ENCODE assay signal across 7 mouse cellular contexts in the genomic region with DNA sequence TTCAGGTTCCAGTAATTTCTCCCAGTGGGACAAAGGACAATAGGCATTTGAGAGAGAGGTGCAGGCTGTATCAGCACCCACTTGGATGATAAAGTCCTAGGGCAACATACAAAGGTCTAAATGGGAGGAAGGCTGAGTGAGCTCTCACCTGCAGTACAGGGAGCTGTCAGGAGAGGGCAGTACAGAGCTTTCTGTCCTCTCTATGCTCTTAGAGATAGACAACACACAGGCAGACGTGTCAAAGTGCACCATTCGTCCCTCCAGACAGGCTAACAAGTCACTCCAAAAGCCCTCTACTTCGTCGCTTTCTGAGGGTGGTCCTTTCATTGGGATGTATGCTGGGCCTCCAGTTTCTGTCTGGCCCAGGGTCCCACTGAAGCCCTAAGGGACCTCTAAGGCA.
DNase-seq lines count a peak whose midpoint lies in the region; ATAC-seq and TF ChIP-seq lines count a peak whose summit lies in the region.

No protein-coding gene starts in this region.

- no peak overlapping the region for H3K9ac ChIP-seq in kidney, postnatal 0 days (ENCODE audit: low read depth, low read length)
- no peak overlapping the region for H3K9ac ChIP-seq in kidney, embryonic 16.5 days (replicated peaks; ENCODE audit: low read length)
- H3K9ac ChIP-seq in ES-E14 (ENCODE audit: insufficient read depth, low read depth, low read length, poor library complexity, severe bottlenecking), result no peak overlapping the region
- no peak overlapping the region for H3K9ac ChIP-seq in limb, embryonic 14.5 days (ENCODE audit: low read depth, low read length, severe bottlenecking)

- no peaks in the 10 kb centered on the region for H3K9me3 ChIP-seq in kidney, postnatal 0 days (replicated peaks; ENCODE audit: low read length)
- H3K9me3 ChIP-seq in kidney, embryonic 16.5 days (ENCODE audit: low read length), result no peaks in the 10 kb centered on the region
- H3K9me3 ChIP-seq in ES-E14 (ENCODE audit: control insufficient read depth, insufficient read depth, low read depth, low read length), result no peaks in the 10 kb centered on the region
- no peaks in the 10 kb centered on the region for H3K9me3 ChIP-seq in limb, embryonic 14.5 days (ENCODE audit: control insufficient read depth, low read length)

- in situ Hi-C loops in ES-E14 (cut with MboI; ENCODE audit: low sequenced_read_pairs in 2 of 2, unreplicated experiment in 2 of 2), result no loop called here

- H3K27me3 ChIP-seq in kidney, postnatal 0 days (ENCODE audit: insufficient read depth, low read length), result no peaks in the 10 kb centered on the region
- no peaks in the 10 kb centered on the region for H3K27me3 ChIP-seq in kidney, embryonic 16.5 days (ENCODE audit: insufficient read depth, low read length)
- H3K27me3 ChIP-seq in limb, embryonic 14.5 days (ENCODE audit: control insufficient read depth, insufficient read depth, low read length), result no peaks in the 10 kb centered on the region

- H3K36me3 ChIP-seq in kidney, postnatal 0 days (ENCODE audit: insufficient read depth, low read length), result no peaks in the 10 kb centered on the region
- H3K36me3 ChIP-seq in kidney, embryonic 16.5 days (ENCODE audit: insufficient read depth, low read length), result no peaks in the 10 kb centered on the region
- H3K36me3 ChIP-seq in ES-E14 (ENCODE audit: control insufficient read depth, insufficient read depth, low read length, poor library complexity, severe bottlenecking), result no peaks in the 10 kb centered on the region
- H3K36me3 ChIP-seq in limb, embryonic 14.5 days (ENCODE audit: control insufficient read depth, insufficient read depth, low read length), result peaks cover 3% of the 10 kb centered on the region; the same call in 1 of the 2 replicates

- TF ChIP-seq CTCF in kidney, postnatal 0 days (IDR thresholded peaks at IDR 0.05; ENCODE audit: low read depth), result peak; percentile 68

- no peak; the same call in 1 of the 2 replicates for ATAC-seq in kidney, postnatal 0 days (replicated peaks; ENCODE audit: low FRiP score, low read depth)
- no peak for ATAC-seq in kidney, embryonic 16.5 days (ENCODE audit: low FRiP score, low TSS enrichment)
- ATAC-seq in limb, embryonic 14.5 days (ENCODE audit: low FRiP score, low read depth), result no peak

- H3K27ac ChIP-seq in kidney, postnatal 0 days, result no peak overlapping the region
- H3K27ac ChIP-seq in kidney, embryonic 16.5 days (ENCODE audit: low read length), result no peak overlapping the region
- H3K27ac ChIP-seq in ES-E14 (ENCODE audit: insufficient read depth, low read depth, low read length, poor library complexity, severe bottlenecking), result no peak overlapping the region
- H3K27ac ChIP-seq in limb, embryonic 14.5 days (replicated peaks; ENCODE audit: low read depth, low read length), result no peak overlapping the region

- 30% methylated on average over 4 of the region's 4 CpGs for WGBS in kidney, postnatal 0 days
- WGBS in kidney, embryonic 16.5 days, result 26% methylated on average over 4 of the region's 4 CpGs
- 30% methylated on average over 4 of the region's 4 CpGs for WGBS in limb, embryonic 14.5 days

- TF ChIP-seq POLR2A in limb, embryonic 14.5 days (IDR thresholded peaks at IDR 0.05; ENCODE audit: borderline replicate concordance, extremely low read depth, insufficient read depth, insufficient read length), result no peak

- peak; percentile 27 for DNase-seq in kidney, postnatal 0 days (ENCODE audit: low spot score)
- peak; percentile 73 for DNase-seq in ES-E14 (ENCODE audit: low read depth, low spot score)
- peak; percentile 75 for DNase-seq in adrenal gland, postnatal 10 days
- DNase-seq in forelimb bud, embryonic 11.5 days (ENCODE audit: low read depth, low spot score), result peak; percentile 56
- DNase-seq in limb, embryonic 14.5 days (ENCODE audit: low spot score), result peak; percentile 29
- peak; percentile 56 for DNase-seq in right cerebral cortex, postnatal 25 days

- H3K4me2 ChIP-seq in kidney, postnatal 0 days (ENCODE audit: low read length), result no peak overlapping the region
- H3K4me2 ChIP-seq in kidney, embryonic 16.5 days (replicated peaks; ENCODE audit: low read depth, low read length), result no peak overlapping the region
- no peak overlapping the region for H3K4me2 ChIP-seq in limb, embryonic 14.5 days (replicated peaks; ENCODE audit: low read depth, low read length, severe bottlenecking)

- H3K4me3 ChIP-seq in kidney, postnatal 0 days (replicated peaks; ENCODE audit: low read depth, low read length), result no peak overlapping the region
- no peak overlapping the region for H3K4me3 ChIP-seq in kidney, embryonic 16.5 days (ENCODE audit: low read length)
- no peak overlapping the region for H3K4me3 ChIP-seq in ES-E14 (ENCODE audit: insufficient read depth in 1 of 2, low read depth in 1 of 2, low read length in 2 of 2, poor library complexity in 1 of 2, severe bottlenecking in 1 of 2)
- no peak overlapping the region for H3K4me3 ChIP-seq in limb, embryonic 14.5 days (replicated peaks; ENCODE audit: low read length)

- no peaks in the 10 kb centered on the region for H3K4me1 ChIP-seq in kidney, postnatal 0 days (replicated peaks; ENCODE audit: insufficient read depth, low read length)
- H3K4me1 ChIP-seq in kidney, embryonic 16.5 days (ENCODE audit: insufficient read depth, low read length), result no peaks in the 10 kb centered on the region
- H3K4me1 ChIP-seq in ES-E14 (ENCODE audit: control insufficient read depth in 2 of 2, insufficient read depth in 2 of 2, low read length in 2 of 2, poor library complexity in 1 of 2), result no peaks in the 10 kb centered on the region
- no peaks in the 10 kb centered on the region for H3K4me1 ChIP-seq in limb, embryonic 14.5 days (ENCODE audit: control insufficient read depth, insufficient read depth, low read length)

TF ChIP-seq in ES-E14, 5 proteins besides CTCF, POLR2A, EP300 and RAD21:
- TF ChIP-seq MAFK (IDR thresholded peaks at IDR 0.05; ENCODE audit: insufficient read depth, low read depth, low read length), result no peak
- no peak for TF ChIP-seq CHD2 (IDR thresholded peaks at IDR 0.05; ENCODE audit: low read depth, low read length)
- TF ChIP-seq HCFC1 (IDR thresholded peaks at IDR 0.05; ENCODE audit: borderline replicate concordance, insufficient read depth, low read length), result no peak
- TF ChIP-seq ZC3H11A (IDR thresholded peaks at IDR 0.05; ENCODE audit: borderline replicate concordance, low read depth, low read length), result no peak
- no peak for TF ChIP-seq ZNF384 (IDR thresholded peaks at IDR 0.05; ENCODE audit: low read depth, low read length)
